Mouse (Mus musculus): ENCODE measurements at regions not wholly inside any gene's neighbourhood (a gene's known extent, or its start where the extent isn't known, plus 50 kb on each side); places are given as distances from the start of the nearest gene placed in this dataset.

- no peak for TF ChIP-seq EP300 (IDR thresholded peaks at IDR 0.05; ENCODE audit: low read depth)
- no peak for TF ChIP-seq CTCF (IDR thresholded peaks at IDR 0.05; ENCODE audit: low read depth)
Measured at GRCm38 (mm10) chr14:79851795-79852194, 80.7 kb upstream of the Pcdh8 start.

Data from heart, postnatal 0 days (tissue).